Mouse (Mus musculus): Measurements from ENCODE around the gene H2afv. TPM values are rescaled to one million over a fixed set of nuclear protein-coding genes. Genes with fewer than 3 reads are reported as not detected.

The H2afv gene
- polyA plus RNA-seq, 2 experiments: 273 to 548 TPM

DNA sequence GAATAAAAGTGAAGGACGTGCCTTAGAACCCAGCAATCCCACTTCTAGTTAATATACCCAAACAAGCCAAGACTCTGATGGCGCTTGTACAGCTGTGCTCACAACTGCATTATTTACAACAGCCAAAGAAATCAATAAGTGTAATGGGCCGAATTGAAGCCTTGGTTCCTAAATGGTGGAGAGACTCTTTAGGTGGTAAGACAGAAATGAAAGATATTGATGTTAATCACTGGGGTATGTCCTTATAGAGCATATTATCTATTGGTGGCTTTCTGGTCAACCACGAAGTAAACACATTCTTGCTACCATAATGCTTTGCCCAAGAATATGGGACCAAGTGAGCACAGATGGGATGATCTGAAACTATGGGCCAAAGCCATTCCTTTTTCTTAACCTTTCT is 4.1 kb downstream of the H2afv start:
- peaks cover 3% of the 10 kb centered on the region for H3K4me1 ChIP-seq (ENCODE audit: control insufficient read depth, insufficient read depth, low read length)
- WGBS: 90% methylated on average over 4 of the region's 4 CpGs
- H3K36me3 ChIP-seq (ENCODE audit: control insufficient read depth, insufficient read depth, low read length): peaks cover 27% of the 10 kb centered on the region

DNA sequence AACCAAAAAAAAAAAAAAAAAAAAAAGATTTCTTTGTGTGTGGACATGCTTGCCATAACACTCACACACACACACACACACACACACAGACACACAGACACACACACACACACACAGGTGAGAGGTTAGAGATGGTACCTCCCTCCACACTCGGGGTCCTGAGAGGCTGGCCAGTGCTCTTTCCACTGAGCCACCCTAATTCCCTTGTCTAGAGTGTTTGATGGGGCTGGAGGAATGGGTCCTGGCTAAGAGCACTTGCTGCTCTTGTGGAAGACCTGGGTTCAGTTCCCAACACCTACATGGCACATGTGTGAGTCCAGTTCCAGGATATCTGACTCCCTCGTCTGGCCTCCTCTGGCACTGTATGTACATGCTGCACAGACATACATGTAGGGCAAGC is 6.6 kb downstream of the H2afv start:
- H3K4me2 ChIP-seq (replicated peaks; ENCODE audit: low read depth, low read length, severe bottlenecking): no peak overlapping the region
- DNase-seq (ENCODE audit: low spot score) (no peak), ATAC-seq (ENCODE audit: low FRiP score, low read depth) (no peak)
- WGBS: 95% methylated on average over 2 of the region's 2 CpGs
- H3K27me3 ChIP-seq (ENCODE audit: control insufficient read depth, insufficient read depth, low read length): no peaks in the 10 kb centered on the region
- peaks cover 52% of the 10 kb centered on the region for H3K36me3 ChIP-seq (ENCODE audit: control insufficient read depth, insufficient read depth, low read length)
- no peak overlapping the region for H3K27ac ChIP-seq (replicated peaks; ENCODE audit: low read depth, low read length)
- TF ChIP-seq POLR2A (IDR thresholded peaks at IDR 0.05; ENCODE audit: borderline replicate concordance, extremely low read depth, insufficient read depth, insufficient read length): no peak
- no peaks in the 10 kb centered on the region for H3K4me1 ChIP-seq (ENCODE audit: control insufficient read depth, insufficient read depth, low read length)
- no peak overlapping the region for H3K4me3 ChIP-seq (replicated peaks; ENCODE audit: low read length)
- H3K9ac ChIP-seq (ENCODE audit: low read depth, low read length, severe bottlenecking): no peak overlapping the region
- no peaks in the 10 kb centered on the region for H3K9me3 ChIP-seq (ENCODE audit: control insufficient read depth, low read length)

More for the DNA sequence above, 4.1 kb downstream of the H2afv start:
- DNase-seq (ENCODE audit: low spot score): no peak
- H3K27me3 ChIP-seq (ENCODE audit: control insufficient read depth, insufficient read depth, low read length): no peaks in the 10 kb centered on the region
- H3K27ac ChIP-seq (replicated peaks; ENCODE audit: low read depth, low read length): no peak overlapping the region
- TF ChIP-seq POLR2A (IDR thresholded peaks at IDR 0.05; ENCODE audit: borderline replicate concordance, extremely low read depth, insufficient read depth, insufficient read length): no peak
- no peaks in the 10 kb centered on the region for H3K9me3 ChIP-seq (ENCODE audit: control insufficient read depth, low read length)
- H3K4me3 ChIP-seq (replicated peaks; ENCODE audit: low read length): no peak overlapping the region
- ATAC-seq (ENCODE audit: low FRiP score, low read depth): no peak
- no peak overlapping the region for H3K4me2 ChIP-seq (replicated peaks; ENCODE audit: low read depth, low read length, severe bottlenecking)
- no peak overlapping the region for H3K9ac ChIP-seq (ENCODE audit: low read depth, low read length, severe bottlenecking)

DNA sequence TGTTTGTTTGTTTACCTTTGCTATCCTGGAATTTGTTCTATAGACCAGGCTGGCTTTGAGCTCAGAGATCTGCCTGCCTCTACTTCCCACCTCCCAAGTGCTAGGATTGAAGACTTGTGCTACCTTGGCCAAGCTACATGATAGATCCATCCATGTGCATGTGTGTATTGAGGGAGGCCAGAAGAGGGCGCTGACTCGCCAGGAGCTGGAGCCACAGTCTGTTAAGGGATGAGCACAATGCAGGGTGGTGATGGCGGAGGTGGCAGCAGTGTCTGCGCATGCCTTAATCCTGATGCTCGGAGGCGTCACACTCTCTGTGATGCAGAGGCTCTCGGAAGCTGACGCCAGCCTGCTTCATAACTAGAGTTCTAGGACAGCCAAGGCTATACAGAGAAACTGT is 7.8 kb downstream of the H2afv start:
- Histone ChIP-seq H3K9me3 (ENCODE audit: control insufficient read depth, low read length) (no peaks in the 10 kb centered on the region), H3K36me3 (ENCODE audit: control insufficient read depth, insufficient read depth, low read length) (peaks cover 64% of the 10 kb centered on the region), H3K27ac (replicated peaks; ENCODE audit: low read depth, low read length) (no peak overlapping the region), H3K27me3 (ENCODE audit: control insufficient read depth, insufficient read depth, low read length) (no peaks in the 10 kb centered on the region), H3K4me3 (replicated peaks; ENCODE audit: low read length) (no peak overlapping the region), H3K4me2 (replicated peaks; ENCODE audit: low read depth, low read length, severe bottlenecking) (no peak overlapping the region), H3K9ac (ENCODE audit: low read depth, low read length, severe bottlenecking) (no peak overlapping the region), H3K4me1 (ENCODE audit: control insufficient read depth, insufficient read depth, low read length) (no peaks in the 10 kb centered on the region)
- DNase-seq (ENCODE audit: low spot score) (no peak), ATAC-seq (ENCODE audit: low FRiP score, low read depth) (no peak)
- 71% methylated on average over 8 of the region's 8 CpGs for WGBS
- no peak for TF ChIP-seq POLR2A (IDR thresholded peaks at IDR 0.05; ENCODE audit: borderline replicate concordance, extremely low read depth, insufficient read depth, insufficient read length)

- DNase-seq (ENCODE audit: low spot score): no peak
- H3K36me3 ChIP-seq (ENCODE audit: control insufficient read depth, insufficient read depth, low read length): peaks cover 94% of the 10 kb centered on the region
- H3K9ac ChIP-seq (ENCODE audit: low read depth, low read length, severe bottlenecking): no peak overlapping the region
- no peak overlapping the region for H3K4me2 ChIP-seq (replicated peaks; ENCODE audit: low read depth, low read length, severe bottlenecking)
- H3K4me1 ChIP-seq (ENCODE audit: control insufficient read depth, insufficient read depth, low read length): no peaks in the 10 kb centered on the region
- H3K27me3 ChIP-seq (ENCODE audit: control insufficient read depth, insufficient read depth, low read length): no peaks in the 10 kb centered on the region
- 94% methylated on average over 7 of the region's 7 CpGs for WGBS
- H3K27ac ChIP-seq (replicated peaks; ENCODE audit: low read depth, low read length): no peak overlapping the region
- ATAC-seq (ENCODE audit: low FRiP score, low read depth): no peak
- H3K9me3 ChIP-seq (ENCODE audit: control insufficient read depth, low read length): no peaks in the 10 kb centered on the region
- H3K4me3 ChIP-seq (replicated peaks; ENCODE audit: low read length): no peak overlapping the region
- TF ChIP-seq POLR2A (IDR thresholded peaks at IDR 0.05; ENCODE audit: borderline replicate concordance, extremely low read depth, insufficient read depth, insufficient read length): no peak
Observed at GRCm38 (mm10) chr11:6430186-6430585, 14.1 kb downstream of the H2afv start.

DNA sequence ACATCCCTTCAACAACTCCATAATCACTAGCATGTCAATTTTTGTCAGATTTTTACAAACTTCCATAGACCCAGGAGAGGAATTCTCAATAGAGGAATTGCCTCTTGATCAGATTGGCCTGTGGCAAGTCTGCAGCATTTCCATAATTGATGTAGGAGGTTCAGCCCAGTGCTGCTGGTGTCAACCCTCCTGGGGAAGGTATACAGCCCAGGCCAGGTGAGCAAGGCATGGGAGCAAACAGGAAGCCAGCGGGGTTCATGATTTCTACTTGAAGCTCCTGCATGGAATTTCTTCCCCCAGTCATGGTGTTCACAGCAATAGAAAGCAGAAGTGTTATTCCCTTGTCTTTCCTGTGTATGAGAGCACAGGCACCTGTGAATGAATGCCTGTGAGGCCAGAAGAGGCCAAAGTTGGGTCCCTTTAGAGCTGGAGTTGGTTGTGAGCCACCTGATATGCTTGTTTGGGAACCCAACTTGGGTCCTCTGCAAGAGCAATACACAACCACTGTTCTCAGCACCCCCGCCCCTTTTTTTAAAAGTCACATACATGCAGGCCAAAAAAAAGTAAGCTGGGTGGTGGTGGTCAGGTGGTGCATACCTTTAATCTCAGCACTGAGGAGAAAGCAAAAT is 23.4 kb downstream of the H2afv start:
- Histone ChIP-seq H3K36me3 (ENCODE audit: control insufficient read depth, insufficient read depth, low read length) (peaks cover 66% of the 10 kb centered on the region), H3K4me3 (replicated peaks; ENCODE audit: low read length) (no peak overlapping the region), H3K4me2 (replicated peaks; ENCODE audit: low read depth, low read length, severe bottlenecking) (no peak overlapping the region), H3K9me3 (ENCODE audit: control insufficient read depth, low read length) (no peaks in the 10 kb centered on the region), H3K9ac (ENCODE audit: low read depth, low read length, severe bottlenecking) (no peak overlapping the region), H3K27me3 (ENCODE audit: control insufficient read depth, insufficient read depth, low read length) (no peaks in the 10 kb centered on the region), H3K27ac (replicated peaks; ENCODE audit: low read depth, low read length) (no peak overlapping the region), H3K4me1 (ENCODE audit: control insufficient read depth, insufficient read depth, low read length) (peaks cover 10% of the 10 kb centered on the region)
- DNase-seq (ENCODE audit: low spot score) (no peak), ATAC-seq (ENCODE audit: low FRiP score, low read depth) (no peak)
- WGBS: 75% methylated on average over 2 of the region's 2 CpGs
- no peak for TF ChIP-seq POLR2A (IDR thresholded peaks at IDR 0.05; ENCODE audit: borderline replicate concordance, extremely low read depth, insufficient read depth, insufficient read length)
